Mouse (Mus musculus) heart, adult 2 months (tissue): ENCODE measurements around the gene Crim1.

Source experiments
- CTCF ChIP-seq: fragments of 200-600 bp; IDR thresholded peaks from 2 replicates; pipeline ENCODE4 v1.8.1; 2022; ENCODE audit warnings: antibody characterized with exemption, mild to moderate bottlenecking, moderate library complexity
- EP300 ChIP-seq: fragments of 200-500 bp; IDR thresholded peaks from 2 replicates; pipeline ENCODE4 v1.6.1; 2011; ENCODE audit warnings: low read depth, low read length, control low read depth; ENCODE audit not compliant: insufficient read depth
- POLR2A ChIP-seq: fragments of 200-500 bp; IDR thresholded peaks from 2 replicates; pipeline ENCODE4 v1.6.1; 2011; ENCODE audit warnings: mild to moderate bottlenecking, low read depth, low read length, control low read depth; ENCODE audit not compliant: insufficient read depth

DNA sequence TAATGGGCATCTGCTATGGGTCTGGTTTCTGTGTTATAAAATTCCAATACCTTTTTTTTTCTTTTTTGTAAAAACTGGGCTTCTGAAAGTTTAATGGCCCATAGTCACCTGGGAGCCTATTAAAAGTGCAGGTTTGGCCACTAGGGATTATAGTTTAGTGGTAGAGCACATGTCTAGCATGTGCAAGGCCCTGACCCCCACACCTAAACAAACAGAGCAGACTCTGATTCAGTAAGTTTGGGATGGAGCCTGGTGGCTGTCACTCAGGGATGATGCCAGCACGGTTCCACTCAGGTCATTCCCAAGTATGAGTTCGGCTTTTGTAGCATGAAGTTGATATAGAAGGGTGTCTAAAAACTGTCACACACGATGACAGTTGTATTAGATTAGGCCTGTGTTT, 8.8 kb downstream of the Crim1 start:
- TF ChIP-seq POLR2A (no peak), CTCF (no peak), EP300 (no peak)
